Mouse (Mus musculus) midbrain, embryonic 10.5 days (tissue): ENCODE data around the gene Hyou1. TPM values are rescaled to one million over a fixed set of nuclear protein-coding genes. Genes with fewer than 3 reads are reported as not detected.
"Not testable (repeated sequence)": the region's sequence is repeated elsewhere in the genome, so short reads cannot be mapped to it uniquely, and the experiment has no call there.

ENCODE experiments used
- DNase-seq: peaks from one replicate; pipeline ENCODE4 v3.0.0-alpha.2; 2017; ENCODE audit warnings: low spot score
- H3K27ac ChIP-seq: fragments of 300-500 bp; sonication (generic); replicated peaks from 2 replicates; pipeline ENCODE4 v1.5.1; 2016; ENCODE audit warnings: mild to moderate bottlenecking
- H3K27me3 ChIP-seq: fragments of 300-500 bp; sonication (generic); 2 replicates; pipeline ENCODE4 v1.6.1; 2016; ENCODE audit warnings: low read depth, mild to moderate bottlenecking; ENCODE audit not compliant: poor library complexity, severe bottlenecking
- H3K36me3 ChIP-seq: fragments of 300-500 bp; sonication (generic); 2 replicates; pipeline ENCODE4 v1.6.1; 2016; ENCODE audit warnings: mild to moderate bottlenecking, moderate library complexity
- H3K4me1 ChIP-seq: fragments of 300-500 bp; sonication (generic); 2 replicates; pipeline ENCODE4 v1.6.1; 2016
- H3K4me3 ChIP-seq: fragments of 300-500 bp; sonication (generic); 2 replicates; pipeline ENCODE4 v1.5.1; 2016; ENCODE audit warnings: mild to moderate bottlenecking, moderate library complexity
- H3K9me3 ChIP-seq: fragments of 300-500 bp; sonication (generic); replicated peaks from 2 replicates; pipeline ENCODE4 v1.6.1; 2016; ENCODE audit warnings: mild to moderate bottlenecking
- WGBS: fragments of 180-500 bp; shearing (Covaris S2); methylation state at CpG from one replicate; pipeline ENCODE4 v1.1.7; 2016; 5-methylcytosine and 5-hydroxymethylcytosine counted together
- polyA plus RNA-seq: library from polyadenylated mRNA; unstranded; fragments of >200 nt; fragmentation: Nextera tagmentation; extraction: Ambion mirVana; gene quantifications from 2 replicates; pipeline ENCODE4 v1.2.1, GENCODE M21; 2016

Gene Hyou1
- polyA plus RNA-seq, 1 experiment from 2014 or later = 42.1 TPM

DNA sequence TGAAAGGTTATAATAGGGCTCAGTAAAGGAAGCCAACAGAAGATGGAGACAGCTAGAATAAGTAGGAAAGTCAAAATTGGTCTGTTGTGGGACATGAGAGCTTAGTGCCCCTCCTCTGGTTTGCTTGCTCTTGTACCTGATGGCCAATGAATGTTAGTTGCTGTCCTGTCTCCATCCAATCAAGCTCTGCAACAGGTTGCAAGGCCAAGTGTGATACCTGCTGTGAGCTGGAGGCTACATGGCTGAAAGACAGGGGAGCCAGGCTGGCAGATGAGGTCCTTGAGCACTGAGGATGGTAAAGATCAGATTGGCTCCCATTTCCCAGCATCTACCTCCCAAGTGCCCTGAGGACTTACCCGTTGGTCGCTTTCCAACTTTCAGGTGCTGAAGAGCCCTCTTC, 33.5 kb downstream of the Hyou1 start:
- DNase-seq = no peak
- Histone ChIP-seq H3K36me3 (peaks cover 79% of the 10 kb centered on the region), H3K4me1 (peaks cover 21% of the 10 kb centered on the region), H3K9me3 (no peaks in the 10 kb centered on the region), H3K4me3 (no peak overlapping the region), H3K27me3 (no peaks in the 10 kb centered on the region), H3K27ac (no peak overlapping the region)
- WGBS = 85% methylated on average over 2 of the region's 2 CpGs

DNA sequence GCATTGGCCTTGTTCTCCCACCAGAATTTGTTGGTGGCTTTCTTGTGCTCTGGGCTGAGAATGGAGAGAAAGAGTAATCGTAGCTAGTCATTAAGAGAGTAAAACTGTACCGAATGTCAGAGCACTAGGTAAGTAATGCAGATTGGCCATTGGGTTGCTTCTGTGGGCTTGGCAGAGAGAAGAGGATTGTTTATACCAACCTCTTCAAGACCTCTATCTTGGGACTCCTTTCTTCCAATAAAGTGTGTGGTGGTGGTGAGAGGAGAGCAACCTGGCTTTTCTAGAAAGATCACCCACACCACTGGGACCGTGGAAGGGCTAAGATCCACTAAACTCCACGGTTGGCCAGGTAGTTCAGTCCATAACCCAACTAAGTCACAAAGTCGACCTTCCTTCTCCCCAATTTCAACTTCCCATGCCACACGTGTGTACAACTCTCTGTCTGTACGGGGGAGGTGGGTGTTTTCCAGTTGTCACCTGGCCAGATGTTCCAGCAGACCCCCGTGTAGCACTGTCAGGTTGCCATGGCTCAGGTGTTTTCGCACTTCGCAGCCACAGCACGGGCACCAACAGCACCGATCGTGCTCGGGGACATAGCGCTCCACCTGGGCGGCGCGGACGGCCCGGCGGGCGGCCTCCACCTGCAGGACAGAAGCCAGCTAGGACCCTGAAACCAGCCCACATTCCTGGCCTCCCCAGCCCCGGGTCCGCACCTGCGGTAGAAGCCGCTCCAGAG, 38.0 kb downstream of the Hyou1 start:
- Histone ChIP-seq H3K9me3 (no peaks in the 10 kb centered on the region), H3K4me1 (peaks cover 13% of the 10 kb centered on the region), H3K36me3 (peaks cover 39% of the 10 kb centered on the region), H3K27ac (peak overlapping the region; percentile 85), H3K4me3 (peak overlapping the region; percentile 87), H3K27me3 (no peaks in the 10 kb centered on the region)
- DNase-seq = no peak
- WGBS = 9% methylated on average over 26 of the region's 26 CpGs

DNA sequence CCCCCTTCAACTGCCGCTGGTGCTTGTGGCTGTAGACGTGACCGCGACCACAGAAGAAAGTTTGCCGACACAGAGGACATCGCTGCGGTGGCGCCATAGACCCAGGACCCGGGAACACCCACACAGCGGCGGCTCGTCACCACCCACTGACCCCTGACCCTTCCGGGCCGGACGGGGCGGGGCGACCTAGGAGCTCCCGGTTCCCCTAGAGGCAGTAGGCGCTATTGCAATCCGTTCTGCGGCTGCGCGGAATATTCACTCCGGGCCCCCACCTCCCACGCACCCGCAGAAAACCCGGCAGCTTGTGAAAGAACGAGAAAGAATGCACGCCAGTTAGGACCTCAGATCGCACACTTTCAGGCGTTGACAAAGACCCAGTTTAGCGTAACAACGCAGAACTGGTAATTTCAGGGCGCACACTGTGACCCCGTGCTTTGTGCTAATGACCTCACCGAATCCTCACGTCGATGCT, 38.6 kb downstream of the Hyou1 start:
- H3K36me3 ChIP-seq = peaks cover 33% of the 10 kb centered on the region
- peaks cover 13% of the 10 kb centered on the region for H3K4me1 ChIP-seq
- under 1% methylated on average over 38 of the region's 38 CpGs for WGBS
- DNase-seq = peak; percentile 93
- peak overlapping the region; percentile 85 for H3K27ac ChIP-seq
- no peaks in the 10 kb centered on the region for H3K9me3 ChIP-seq
- peak overlapping the region; percentile 87 for H3K4me3 ChIP-seq
- H3K27me3 ChIP-seq = no peaks in the 10 kb centered on the region

DNA sequence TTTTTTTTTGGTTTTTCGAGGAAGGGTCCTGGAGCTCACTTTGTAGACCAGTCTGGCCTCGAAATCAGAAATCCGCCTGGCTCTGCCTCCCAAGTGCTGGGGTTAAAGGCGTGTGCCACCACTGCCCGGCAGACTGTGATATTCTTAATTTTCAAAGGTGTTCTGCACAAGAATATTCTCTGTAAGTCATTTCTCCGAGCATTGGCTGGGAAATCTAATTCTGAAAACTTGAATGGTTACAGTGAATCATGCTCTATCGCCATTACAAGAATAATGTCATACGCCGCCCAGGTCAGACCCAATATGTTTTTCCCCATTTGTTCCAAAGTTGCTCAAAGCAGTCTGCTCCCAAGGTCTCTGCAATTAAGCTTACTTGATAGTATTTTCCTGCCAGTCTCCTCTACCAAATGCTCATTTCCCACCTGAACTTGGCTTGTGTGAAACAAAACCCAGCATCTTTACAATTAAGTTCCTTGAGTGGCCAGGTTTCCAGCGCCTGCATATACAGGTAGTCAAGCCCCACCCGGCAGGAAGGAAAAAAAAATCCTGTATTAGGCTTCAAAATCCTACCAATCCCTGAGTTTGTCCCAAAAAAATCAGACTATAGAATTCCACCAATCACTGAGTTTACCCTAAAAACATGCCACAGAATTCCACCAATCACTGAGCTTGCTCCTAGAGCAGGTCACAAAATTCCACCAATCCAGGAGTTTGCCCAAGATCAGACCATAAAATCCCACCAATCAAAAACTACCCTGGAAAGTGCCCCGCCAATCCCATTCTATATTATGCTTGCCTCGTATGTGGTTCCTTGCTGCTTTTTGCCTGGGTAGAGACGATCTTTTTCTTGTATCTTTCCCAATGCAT, 39.5 kb downstream of the Hyou1 start, which contains the start of gene Ccdc84:
Gene Ccdc84 (minus strand): TSS at position 51 of the 867 bp plus-strand sequence.
- peak within 1 kb of the TSS; percentile 87 for H3K4me3 ChIP-seq
- H3K27me3 ChIP-seq = no peaks in the 10 kb centered on the region
- no peak for DNase-seq
- peak within 1 kb of the TSS; percentile 85 for H3K27ac ChIP-seq
- WGBS = 83% methylated on average over 14 of the region's 14 CpGs
- peaks cover 13% of the 10 kb centered on the region for H3K4me1 ChIP-seq
- no peaks in the 10 kb centered on the region for H3K9me3 ChIP-seq
- peaks cover 25% of the 10 kb centered on the region for H3K36me3 ChIP-seq

DNA sequence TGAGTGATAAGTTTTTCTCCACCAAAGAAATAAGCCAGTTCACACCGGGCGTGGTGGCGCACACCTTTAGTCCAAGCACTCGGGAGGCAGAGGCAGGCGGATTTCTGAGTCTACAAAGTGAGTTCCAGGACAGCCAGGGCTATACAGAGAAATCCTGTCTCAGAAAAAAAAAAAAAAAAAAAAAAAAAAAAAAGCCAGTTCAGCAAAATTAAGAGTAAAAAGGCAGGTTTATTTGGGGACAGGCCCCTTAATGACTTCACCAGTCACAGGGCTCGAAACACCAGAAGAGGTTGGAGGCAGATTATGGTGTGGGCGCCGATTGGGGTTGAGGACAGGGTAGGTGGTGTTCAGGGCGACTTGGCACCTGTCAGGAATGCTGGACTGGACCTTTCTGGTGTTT, 40.4 kb downstream of the Hyou1 start:
- DNase-seq, H3K27ac ChIP-seq, H3K4me3 ChIP-seq, H3K9me3 ChIP-seq, H3K27me3 ChIP-seq: not testable (repeated sequence)
- H3K4me1 ChIP-seq = peaks cover 13% of the 10 kb centered on the region
- peaks cover 15% of the 10 kb centered on the region for H3K36me3 ChIP-seq
- 95% methylated on average over 9 of the region's 9 CpGs for WGBS

DNA sequence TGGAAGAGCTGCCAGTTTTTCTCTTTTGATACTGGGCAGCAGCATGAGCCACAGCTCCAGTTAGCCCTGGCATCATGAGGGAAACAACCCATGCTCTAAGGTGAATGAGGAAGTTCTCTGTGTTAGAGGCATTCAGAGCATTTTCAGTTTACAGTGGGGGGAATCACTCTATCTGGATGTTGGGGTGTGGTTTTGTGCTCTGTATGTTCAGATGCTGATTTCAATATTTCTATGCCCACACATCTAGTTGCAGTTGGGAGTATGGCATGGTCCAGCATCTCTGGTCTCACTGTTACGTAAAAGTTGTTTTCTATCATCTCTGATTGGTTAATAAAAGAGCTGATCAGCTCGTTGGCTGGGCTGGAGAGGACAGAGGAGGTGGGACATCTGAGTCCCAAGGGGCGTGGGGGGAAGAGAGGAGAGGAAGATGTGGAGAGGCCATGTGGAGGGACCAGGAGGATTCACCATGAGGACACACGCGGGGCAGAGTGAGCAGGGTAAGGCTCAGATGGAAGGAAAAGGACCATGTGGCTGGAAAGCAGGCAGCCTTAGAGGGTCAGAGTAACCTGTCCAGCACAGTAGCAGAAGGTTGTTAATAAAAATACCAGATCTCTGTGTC, 41.1 kb downstream of the Hyou1 start:
- peaks cover 13% of the 10 kb centered on the region for H3K4me1 ChIP-seq
- H3K27ac ChIP-seq = no peak overlapping the region
- 81% methylated on average over 5 of the region's 5 CpGs for WGBS
- no peak for DNase-seq
- H3K4me3 ChIP-seq = no peak overlapping the region
- H3K9me3 ChIP-seq = no peaks in the 10 kb centered on the region
- H3K36me3 ChIP-seq = peaks cover 12% of the 10 kb centered on the region
- no peaks in the 10 kb centered on the region for H3K27me3 ChIP-seq

DNA sequence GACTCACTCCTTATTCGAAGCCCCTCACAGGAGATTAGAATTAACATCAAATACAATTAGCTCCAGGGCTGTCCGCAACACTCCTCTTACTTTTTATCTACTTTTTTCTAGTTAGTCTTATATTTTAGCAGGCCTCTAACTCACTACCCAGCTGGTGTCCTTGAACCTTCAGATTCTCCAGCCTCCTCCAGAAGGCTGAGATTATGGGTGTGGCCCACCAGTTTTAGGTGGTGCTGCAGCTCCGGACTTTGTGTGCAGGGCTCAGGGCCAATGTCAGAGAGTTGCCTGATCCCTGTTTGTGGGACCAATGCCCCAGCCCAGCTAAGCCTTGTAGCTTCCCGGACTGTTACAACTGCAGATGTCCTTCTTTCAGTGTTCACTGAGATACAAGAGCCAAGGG, 44.3 kb downstream of the Hyou1 start:
- Histone ChIP-seq H3K27me3 (no peaks in the 10 kb centered on the region), H3K36me3 (no peaks in the 10 kb centered on the region), H3K27ac (no peak overlapping the region), H3K4me3 (no peak overlapping the region), H3K9me3 (no peaks in the 10 kb centered on the region), H3K4me1 (no peaks in the 10 kb centered on the region)
- no peak for DNase-seq
- WGBS = 86% methylated on average over 4 of the region's 4 CpGs

DNA sequence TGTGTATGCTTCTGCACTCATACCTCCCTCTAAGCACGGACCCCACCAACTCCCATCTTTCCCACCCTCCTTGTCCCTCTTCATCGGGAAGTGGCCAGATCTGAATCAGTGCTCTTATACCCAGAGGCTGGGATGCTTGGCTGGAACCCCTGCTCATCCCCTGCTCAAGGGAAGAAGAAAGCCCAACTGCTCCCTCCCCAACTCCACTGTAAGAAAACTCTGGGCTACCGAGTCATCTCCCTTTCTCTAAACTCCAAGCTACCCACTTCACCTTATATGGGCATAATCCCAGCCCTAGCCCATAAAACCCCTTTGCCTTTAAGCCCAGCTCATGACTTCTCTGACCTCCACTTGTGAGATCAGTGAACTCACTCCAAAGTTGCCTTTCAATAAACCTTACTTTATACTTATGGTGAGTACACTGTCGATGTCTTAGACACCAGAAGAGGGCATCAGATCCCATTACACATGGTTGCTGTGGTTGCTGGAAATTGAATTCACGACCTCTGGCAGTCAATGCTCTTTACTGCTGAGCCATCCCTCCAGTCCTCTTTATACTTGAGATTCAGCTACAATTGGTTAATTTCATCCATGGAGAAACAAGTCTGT, 53.4 kb downstream of the Hyou1 start:
- H3K36me3 ChIP-seq = no peaks in the 10 kb centered on the region
- WGBS = 61% methylated on average over 5 of the region's 5 CpGs
- no peaks in the 10 kb centered on the region for H3K27me3 ChIP-seq
- peaks cover 8% of the 10 kb centered on the region for H3K4me1 ChIP-seq
- H3K9me3 ChIP-seq = no peaks in the 10 kb centered on the region
- no peak for DNase-seq
- no peak overlapping the region for H3K4me3 ChIP-seq
- no peak overlapping the region for H3K27ac ChIP-seq

DNA sequence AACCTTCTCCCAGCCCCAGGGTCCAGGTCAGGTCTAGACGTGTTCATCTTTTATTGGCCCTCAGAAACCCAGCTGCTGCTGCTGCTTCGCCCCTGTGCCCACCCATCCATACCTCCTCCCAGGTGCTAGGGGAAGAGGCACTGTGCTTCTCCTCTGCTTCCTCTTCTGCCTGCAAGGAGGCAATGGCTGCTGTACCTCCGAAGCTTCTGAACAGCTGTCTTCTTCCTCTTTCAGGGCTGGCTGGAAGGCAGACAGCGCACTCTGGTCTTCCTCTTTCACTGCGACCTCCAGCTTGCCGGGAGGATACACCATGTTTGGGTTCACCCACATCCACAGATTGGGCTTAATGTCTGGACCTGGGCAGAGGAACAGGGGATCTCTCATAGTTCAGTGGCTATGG, 56.5 kb downstream of the Hyou1 start:
- Histone ChIP-seq H3K27ac (no peak overlapping the region), H3K4me1 (peaks cover 8% of the 10 kb centered on the region)
- WGBS = 84% methylated on average over 6 of the region's 6 CpGs

DNA sequence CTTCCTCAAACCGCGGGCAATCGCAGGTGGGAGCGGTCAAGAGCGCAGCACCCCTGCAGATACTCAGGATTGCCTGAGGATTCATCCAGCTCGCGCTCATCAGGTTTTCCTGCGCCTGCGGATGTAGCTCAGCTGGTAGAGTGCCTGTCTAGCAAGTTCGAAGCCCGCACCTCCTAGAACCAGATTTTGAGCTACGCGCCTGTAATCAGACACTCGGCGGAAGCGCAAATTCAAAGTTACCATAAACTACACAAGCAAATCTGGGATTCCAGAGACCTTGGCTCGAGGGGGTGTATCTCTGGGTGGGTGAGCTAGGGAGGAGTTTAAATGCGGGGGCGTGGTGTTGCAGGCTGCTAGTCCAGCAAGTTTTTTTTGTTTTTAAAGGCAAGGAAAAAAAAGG, 61.7 kb downstream of the Hyou1 start, which contains the start of gene Foxr1:
Gene Foxr1 (minus strand): TSS at position 176 of the 400 bp plus-strand sequence.
- Histone ChIP-seq H3K4me1 (no peaks in the 10 kb centered on the region), H3K4me3 (no peak within 1 kb of the TSS), H3K9me3 (no peaks in the 10 kb centered on the region), H3K27ac (no peak within 1 kb of the TSS), H3K27me3 (no peaks in the 10 kb centered on the region), H3K36me3 (no peaks in the 10 kb centered on the region)
- DNase-seq = no peak
- WGBS = 77% methylated on average over 19 of the region's 19 CpGs

More for the DNA sequence above, 56.5 kb downstream of the Hyou1 start:
- no peaks in the 10 kb centered on the region for H3K27me3 ChIP-seq
- no peak for DNase-seq
- no peaks in the 10 kb centered on the region for H3K9me3 ChIP-seq
- H3K4me3 ChIP-seq = no peak overlapping the region
- H3K36me3 ChIP-seq = no peaks in the 10 kb centered on the region
